Mouse (Mus musculus): Measurements from ENCODE around the gene B4gat1. TPM values are rescaled to one million over a fixed set of nuclear protein-coding genes. Genes with fewer than 3 reads are reported as not detected.

Gene B4gat1
- polyA plus RNA-seq, 1 experiment from 2014 or later, result 53.1 TPM

DNA sequence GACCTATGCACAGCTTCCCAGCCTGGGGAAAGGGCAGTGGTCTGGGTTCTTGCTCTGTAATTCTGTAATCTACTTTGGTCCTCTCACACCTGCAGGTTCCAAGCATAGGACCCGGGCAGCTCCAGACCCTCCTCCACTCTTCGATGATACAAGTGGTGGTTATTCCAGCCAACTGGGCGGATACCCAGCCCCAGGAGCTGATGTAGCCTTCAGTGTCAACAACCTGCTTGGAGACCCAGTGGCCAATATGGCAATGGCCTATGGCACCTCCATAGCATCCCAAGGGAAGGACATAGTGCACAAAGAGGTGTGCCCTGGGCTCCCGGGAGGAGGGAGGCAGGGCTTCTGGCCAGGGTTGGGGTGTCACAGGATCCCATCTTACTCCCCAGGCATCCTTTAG is 50.7 kb downstream of the B4gat1 start:
- no peaks in the 10 kb centered on the region for H3K9me3 ChIP-seq (ENCODE audit: control insufficient read depth, low read length)
- peak overlapping the region; percentile 85 for H3K9ac ChIP-seq (ENCODE audit: low read length)
- H3K4me3 ChIP-seq (ENCODE audit: control insufficient read depth in 1 of 2, insufficient read depth in 1 of 2, low read depth in 1 of 2, low read length in 2 of 2), result peak overlapping the region; percentile 67 to 78
- H3K27me3 ChIP-seq (ENCODE audit: control insufficient read depth, insufficient read depth, low read length), result peaks cover 20% of the 10 kb centered on the region
- no peak overlapping the region for H3K27ac ChIP-seq (replicated peaks in 1 of 2; ENCODE audit: control insufficient read depth in 1 of 2, insufficient read depth in 1 of 2, low read depth in 2 of 2, low read length in 2 of 2)
- H3K4me2 ChIP-seq (ENCODE audit: low read length), result peak overlapping the region; percentile 74
- 91% methylated on average over 4 of the region's 4 CpGs for WGBS
- peaks cover 39% of the 10 kb centered on the region for H3K36me3 ChIP-seq (ENCODE audit: control insufficient read depth, insufficient read depth, low read length)
- no peak for ATAC-seq (ENCODE audit: insufficient number of reproducible peaks, insufficient read depth, low FRiP score, low read depth)
- peaks cover 18 to 28% of the 10 kb centered on the region in 2 experiments for H3K4me1 ChIP-seq (ENCODE audit: control insufficient read depth in 2 of 2, insufficient read depth in 2 of 2, low read length in 2 of 2)

Other genes starting within 250 kb of the B4gat1 start
- gene Rbm4, start 244.9 kb upstream of the B4gat1 start, polyA plus RNA-seq (2014; fragmentation: Nextera tagmentation; extraction: Ambion mirVana), result 55.9 and 63.1 TPM in 2 replicates
- 20.9 and 24.4 TPM in 2 replicates for gene Gm21992, start 227.2 kb upstream of the B4gat1 start, polyA plus RNA-seq (2014; fragmentation: Nextera tagmentation; extraction: Ambion mirVana)
- gene Rbm14, start 227.2 kb upstream of the B4gat1 start, polyA plus RNA-seq (2014; fragmentation: Nextera tagmentation; extraction: Ambion mirVana), result 41.5 and 42.6 TPM in 2 replicates
- gene Ccs, start 199.5 kb upstream of the B4gat1 start, polyA plus RNA-seq (2014; fragmentation: Nextera tagmentation; extraction: Ambion mirVana), result 38.8 and 39.0 TPM in 2 replicates
- gene Ccdc87, start 199.5 kb upstream of the B4gat1 start, polyA plus RNA-seq (2014; fragmentation: Nextera tagmentation; extraction: Ambion mirVana), result not detected in 2 replicates
- gene Ctsf, start 183.7 kb upstream of the B4gat1 start, polyA plus RNA-seq (2014; fragmentation: Nextera tagmentation; extraction: Ambion mirVana), result 36.9 and 39.2 TPM in 2 replicates
- gene Actn3, start 160.9 kb upstream of the B4gat1 start, polyA plus RNA-seq (2014; fragmentation: Nextera tagmentation; extraction: Ambion mirVana), result 1.5 and 2.0 TPM in 2 replicates
- gene Zdhhc24, start 160.2 kb upstream of the B4gat1 start, polyA plus RNA-seq (2014; fragmentation: Nextera tagmentation; extraction: Ambion mirVana), result 7.2 and 8.2 TPM in 2 replicates
- 1.5 and 2.4 TPM in 2 replicates for gene Bbs1, start 132.2 kb upstream of the B4gat1 start, polyA plus RNA-seq (2014; fragmentation: Nextera tagmentation; extraction: Ambion mirVana)
- gene Dpp3, start 110.5 kb upstream of the B4gat1 start, polyA plus RNA-seq (2014; fragmentation: Nextera tagmentation; extraction: Ambion mirVana), result 60.8 and 71.8 TPM in 2 replicates
- gene Peli3, start 95.7 kb upstream of the B4gat1 start, polyA plus RNA-seq (2014; fragmentation: Nextera tagmentation; extraction: Ambion mirVana), result 0.51 and 0.81 TPM in 2 replicates
- gene Mrpl11, start 76.7 kb upstream of the B4gat1 start, polyA plus RNA-seq (2014; fragmentation: Nextera tagmentation; extraction: Ambion mirVana), result 110 and 111 TPM in 2 replicates
- gene Npas4, start 48.5 kb upstream of the B4gat1 start, polyA plus RNA-seq (2014; fragmentation: Nextera tagmentation; extraction: Ambion mirVana), result 0.18 TPM in 1 of 2 replicates, not detected in the other
- 10.2 and 10.9 TPM in 2 replicates for gene Slc29a2, start 15.0 kb upstream of the B4gat1 start, polyA plus RNA-seq (2014; fragmentation: Nextera tagmentation; extraction: Ambion mirVana)
- 1.3 and 1.4 TPM in 2 replicates for gene AC124502.3, start 65 bp downstream of the B4gat1 start, polyA plus RNA-seq (2014; fragmentation: Nextera tagmentation; extraction: Ambion mirVana)
- 27.5 and 31.2 TPM in 2 replicates for gene Brms1, start 2.5 kb downstream of the B4gat1 start, polyA plus RNA-seq (2014; fragmentation: Nextera tagmentation; extraction: Ambion mirVana)
- gene Rin1, start 11.7 kb downstream of the B4gat1 start, polyA plus RNA-seq (2014; fragmentation: Nextera tagmentation; extraction: Ambion mirVana), result 1.9 and 2.7 TPM in 2 replicates
- 15.3 and 16.8 TPM in 2 replicates for gene Cd248, start 29.3 kb downstream of the B4gat1 start, polyA plus RNA-seq (2014; fragmentation: Nextera tagmentation; extraction: Ambion mirVana)
- 3.7 and 3.9 TPM in 2 replicates for gene Tmem151a, start 46.7 kb downstream of the B4gat1 start, polyA plus RNA-seq (2014; fragmentation: Nextera tagmentation; extraction: Ambion mirVana)
- 112 and 122 TPM in 2 replicates for gene Yif1a, start 49.7 kb downstream of the B4gat1 start, polyA plus RNA-seq (2014; fragmentation: Nextera tagmentation; extraction: Ambion mirVana)
- 4.4 and 5.4 TPM in 2 replicates for gene Cnih2, start 59.7 kb downstream of the B4gat1 start, polyA plus RNA-seq (2014; fragmentation: Nextera tagmentation; extraction: Ambion mirVana)
- gene Rab1b, start 68.2 kb downstream of the B4gat1 start, polyA plus RNA-seq (2014; fragmentation: Nextera tagmentation; extraction: Ambion mirVana), result 223 and 231 TPM in 2 replicates
- 16.5 and 20.7 TPM in 2 replicates for gene Klc2, start 79.7 kb downstream of the B4gat1 start, polyA plus RNA-seq (2014; fragmentation: Nextera tagmentation; extraction: Ambion mirVana)
- 20.9 TPM in 2 replicates for gene Pacs1, start 234.3 kb downstream of the B4gat1 start, polyA plus RNA-seq (2014; fragmentation: Nextera tagmentation; extraction: Ambion mirVana)

All from heart, embryonic 14.5 days (tissue).